Mouse (Mus musculus) heart, embryonic 14.5 days (tissue): ENCODE data around the gene Muc13. TPM values are rescaled to one million over a fixed set of nuclear protein-coding genes. Genes with fewer than 3 reads are reported as not detected.

ENCODE experiments used
- ATAC-seq: fragments of 200-750 bp; cut with Nextera tagmentation; 2 replicates; pipeline ENCODE4 v1.8.0; 2017; ENCODE audit warnings: low read depth, moderate TSS enrichment; ENCODE audit not compliant: insufficient number of reproducible peaks, insufficient read depth, low FRiP score
- H3K27ac ChIP-seq, 2 experiments: fragments of 200-500 bp in 1 of 2; fragments of 300-500 bp in 1 of 2; sonication (generic) in 1 of 2; replicated peaks in 1 of 2; 2 replicates each; pipeline ENCODE4 v1.5.1; 2012 to 2014; ENCODE audit warnings: low read depth in 2 of 2, low read length in 2 of 2, control low read depth in 1 of 2, mild to moderate bottlenecking in 1 of 2, mixed read lengths in 1 of 2; ENCODE audit not compliant: control insufficient read depth in 1 of 2, insufficient read depth in 1 of 2
- H3K27me3 ChIP-seq: fragments of 300-500 bp; sonication (generic); 2 replicates; pipeline ENCODE4 v1.6.1; 2014; ENCODE audit warnings: mild to moderate bottlenecking, low read length, control low read depth; ENCODE audit not compliant: control insufficient read depth, insufficient read depth
- H3K36me3 ChIP-seq: fragments of 300-500 bp; sonication (generic); 2 replicates; pipeline ENCODE4 v1.6.1; 2014; ENCODE audit warnings: mild to moderate bottlenecking, control low read depth, low read length, mixed read lengths; ENCODE audit not compliant: control insufficient read depth, insufficient read depth
- H3K4me1 ChIP-seq, 2 experiments: fragments of 200-500 bp in 1 of 2; fragments of 300-500 bp in 1 of 2; sonication (generic) in 1 of 2; 2 replicates each; pipeline ENCODE4 v1.6.1; 2012 to 2014; ENCODE audit warnings: low read length in 2 of 2, control low read depth in 1 of 2, mixed read lengths in 1 of 2; ENCODE audit not compliant: control insufficient read depth in 2 of 2, insufficient read depth in 2 of 2
- H3K4me2 ChIP-seq: fragments of 300-500 bp; sonication (generic); 2 replicates; pipeline ENCODE4 v1.6.1; 2014; ENCODE audit warnings: mild to moderate bottlenecking, low read length
- H3K4me3 ChIP-seq, 2 experiments: fragments of 200-500 bp in 1 of 2; fragments of 300-500 bp in 1 of 2; sonication (generic) in 1 of 2; 2 replicates each; pipeline ENCODE4 v1.5.1; 2012 to 2014; ENCODE audit warnings: low read length in 2 of 2, mild to moderate bottlenecking in 2 of 2, control low read depth in 1 of 2, low read depth in 1 of 2, moderate library complexity in 1 of 2; ENCODE audit not compliant: control insufficient read depth in 1 of 2, insufficient read depth in 1 of 2
- H3K9ac ChIP-seq: fragments of 300-500 bp; sonication (generic); 2 replicates; pipeline ENCODE4 v1.6.1; 2014; ENCODE audit warnings: mild to moderate bottlenecking, low read length
- H3K9me3 ChIP-seq: fragments of 300-500 bp; sonication (generic); 2 replicates; pipeline ENCODE4 v1.6.1; 2016; ENCODE audit warnings: low read length, control low read depth; ENCODE audit not compliant: control insufficient read depth
- WGBS: fragments of 180-500 bp; shearing (Covaris S2); extraction: QIAGEN DNeasy Blood & Tissue Kit; methylation state at CpG from one replicate; pipeline ENCODE4 v1.1.7; 2014; 5-methylcytosine and 5-hydroxymethylcytosine counted together
- polyA plus RNA-seq: library from polyadenylated mRNA; unstranded; fragments of >200 nt; fragmentation: Nextera tagmentation; extraction: Ambion mirVana; gene quantifications from 2 replicates; pipeline ENCODE4 v1.2.1, GENCODE M21; 2014

The Muc13 gene
- polyA plus RNA-seq, 1 experiment from 2014 or later, result not detected

GRCm38 (mm10) chr16:33818413-33819165 is 24.8 kb downstream of the Muc13 start:
- H3K4me3 ChIP-seq, result no peak overlapping the region
- H3K27me3 ChIP-seq, result peaks cover 4% of the 10 kb centered on the region; the same call in 1 of the 2 replicates
- no peak for ATAC-seq
- H3K9me3 ChIP-seq, result no peaks in the 10 kb centered on the region
- H3K27ac ChIP-seq, result no peak overlapping the region
- H3K36me3 ChIP-seq, result no peaks in the 10 kb centered on the region
- no peak overlapping the region for H3K4me2 ChIP-seq
- 77% methylated on average over 7 of the region's 7 CpGs for WGBS
- no peaks in the 10 kb centered on the region for H3K4me1 ChIP-seq
- H3K9ac ChIP-seq, result no peak overlapping the region

- Histone ChIP-seq H3K36me3 (no peaks in the 10 kb centered on the region), H3K9me3 (no peaks in the 10 kb centered on the region), H3K4me1 (no peaks in the 10 kb centered on the region), H3K9ac (no peak overlapping the region), H3K4me2 (no peak overlapping the region), H3K27ac (no peak overlapping the region), H3K4me3 (no peak overlapping the region), H3K27me3 (peaks cover 4% of the 10 kb centered on the region; the same call in 1 of the 2 replicates)
- WGBS, result 16% methylated on average over 17 of the region's 17 CpGs
- no peak for ATAC-seq
Measured at GRCm38 (mm10) chr16:33820269-33821178, 26.7 kb downstream of the Muc13 start.

- Histone ChIP-seq H3K27me3 (peaks cover 4% of the 10 kb centered on the region; the same call in 1 of the 2 replicates), H3K4me1 (peaks cover 0 to 5% of the 10 kb centered on the region in 2 experiments; a peak in 1 of 4 replicates), H3K36me3 (no peaks in the 10 kb centered on the region), H3K4me2 (no peak overlapping the region), H3K27ac (no peak overlapping the region), H3K9ac (no peak overlapping the region), H3K9me3 (no peaks in the 10 kb centered on the region), H3K4me3 (no peak overlapping the region)
- WGBS, result 84% methylated on average over 6 of the region's 6 CpGs
- ATAC-seq, result no peak
Measured at GRCm38 (mm10) chr16:33824603-33825002, 30.8 kb downstream of the Muc13 start.

DNA sequence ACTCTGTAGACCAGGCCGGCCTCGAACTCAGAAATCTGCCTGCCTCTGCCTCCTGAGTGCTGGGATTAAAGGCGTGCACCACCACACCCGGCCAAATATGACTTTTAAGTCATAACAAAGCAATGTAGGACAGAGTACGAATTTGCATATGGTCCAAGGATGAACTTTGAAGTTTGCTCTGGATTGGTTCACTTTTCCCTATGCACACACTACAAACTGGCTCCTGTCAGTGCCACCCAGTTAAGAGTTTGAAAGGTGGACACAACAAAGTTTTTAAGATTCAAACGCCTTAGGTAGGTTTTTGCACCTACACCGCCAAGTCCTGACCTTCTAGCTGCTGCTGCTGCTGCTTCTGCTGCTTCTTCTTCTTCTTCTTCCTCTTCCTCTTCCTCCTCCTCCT is 34.7 kb downstream of the Muc13 start:
- no peak overlapping the region; the same call in 1 of the 2 replicates for H3K4me2 ChIP-seq

DNA sequence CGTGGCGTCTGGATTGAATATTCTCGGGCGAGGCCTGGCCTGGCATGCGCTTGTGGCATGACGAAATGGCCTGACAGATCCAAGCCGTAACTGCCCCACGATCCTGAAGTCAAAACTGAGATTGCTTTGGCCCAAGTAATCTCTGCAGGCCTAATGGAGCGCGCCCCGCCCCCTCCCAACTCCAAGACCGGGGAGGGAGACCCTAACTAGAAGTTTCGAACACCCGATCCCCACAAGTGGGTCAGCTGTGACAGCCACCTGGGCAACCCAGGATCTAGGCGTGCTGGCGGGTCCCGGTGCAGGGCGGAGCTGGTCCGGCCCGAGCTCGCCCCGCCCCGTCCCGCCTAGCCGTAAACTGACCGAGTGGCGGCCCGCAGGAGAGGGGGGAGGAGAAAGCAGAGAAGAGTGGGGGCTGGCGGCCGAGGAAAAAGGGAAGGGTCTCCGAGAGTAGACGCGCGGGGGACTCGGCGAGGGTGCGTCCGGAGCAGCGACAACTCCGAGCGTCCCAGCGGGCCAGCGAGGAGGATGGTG is 35.5 kb downstream of the Muc13 start, which contains the start of gene Itgb5:
TSS of gene Itgb5 (plus strand) at position 365 of the 531 bp plus-strand sequence.
- peak within 1 kb of the TSS; percentile 89 for H3K9ac ChIP-seq
- H3K27ac ChIP-seq, result peak within 1 kb of the TSS; percentile 73 to 88
- H3K4me1 ChIP-seq, result peaks cover 9 to 21% of the 10 kb centered on the region in 2 experiments
- H3K9me3 ChIP-seq, result no peaks in the 10 kb centered on the region
- WGBS, result under 1% methylated on average over 41 of the region's 43 CpGs
- no peaks in the 10 kb centered on the region for H3K27me3 ChIP-seq
- H3K36me3 ChIP-seq, result no peaks in the 10 kb centered on the region
- ATAC-seq, result peak; percentile 83
- peak within 1 kb of the TSS; percentile 83 for H3K4me2 ChIP-seq
- peak within 1 kb of the TSS; percentile 90 for H3K4me3 ChIP-seq

More for the DNA sequence above, 34.7 kb downstream of the Muc13 start:
- Histone ChIP-seq H3K4me3 (no peak overlapping the region), H3K9ac (no peak overlapping the region), H3K27ac (no peak overlapping the region), H3K36me3 (no peaks in the 10 kb centered on the region), H3K4me1 (peaks cover 5 to 13% of the 10 kb centered on the region in 2 experiments; a peak in 3 of 4 replicates), H3K9me3 (no peaks in the 10 kb centered on the region), H3K27me3 (no peaks in the 10 kb centered on the region)
- WGBS, result 90% methylated on average over 7 of the region's 7 CpGs
- no peak for ATAC-seq

DNA sequence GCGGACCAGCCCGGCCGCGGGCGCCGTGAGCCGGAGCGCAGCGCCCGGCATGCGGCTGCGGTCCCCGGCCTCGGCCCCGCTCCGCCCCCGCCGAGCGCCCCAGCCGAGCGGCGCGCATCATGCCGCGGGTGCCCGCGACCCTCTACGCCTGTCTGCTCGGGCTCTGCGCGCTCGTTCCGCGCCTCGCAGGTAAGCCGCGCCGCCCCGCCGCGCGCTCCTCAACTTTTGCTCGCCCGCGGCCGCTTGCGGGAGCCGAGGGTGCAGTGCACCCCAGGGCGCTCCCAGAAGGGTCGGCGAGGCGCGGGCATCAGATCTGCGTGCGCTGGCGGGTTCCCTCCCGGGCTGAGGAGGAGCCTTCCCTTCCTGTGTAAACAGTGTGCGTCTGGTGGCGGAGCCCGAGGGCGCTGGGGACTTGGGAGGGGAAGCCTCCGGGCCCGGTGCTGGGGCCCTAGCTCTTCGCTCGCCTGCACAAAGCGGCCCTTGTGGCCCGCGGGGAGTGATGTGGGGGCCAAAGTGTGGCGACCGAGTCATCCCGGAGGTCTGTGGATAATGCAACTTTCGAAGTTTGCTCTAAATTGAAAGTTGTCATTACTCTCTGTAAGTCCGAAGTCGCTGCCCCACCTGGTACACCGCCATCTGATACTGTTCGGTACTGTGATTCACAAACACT is 36.1 kb downstream of the Muc13 start:
- ATAC-seq, result peak; percentile 49
- WGBS, result under 1% methylated on average over 59 of the region's 76 CpGs
- H3K9ac ChIP-seq, result peak overlapping the region; percentile 89
- no peaks in the 10 kb centered on the region for H3K36me3 ChIP-seq
- peak overlapping the region; percentile 90 for H3K4me3 ChIP-seq
- peaks cover 11 to 24% of the 10 kb centered on the region in 2 experiments for H3K4me1 ChIP-seq
- H3K27me3 ChIP-seq, result no peaks in the 10 kb centered on the region
- no peaks in the 10 kb centered on the region for H3K9me3 ChIP-seq
- peak overlapping the region; percentile 73 to 88 for H3K27ac ChIP-seq
- peak overlapping the region; percentile 83 for H3K4me2 ChIP-seq
